Mouse (Mus musculus) lung, embryonic 16.5 days (tissue): Measurements from ENCODE around the gene Zfp683. TPM values are rescaled to one million over a fixed set of nuclear protein-coding genes. Genes with fewer than 3 reads are reported as not detected.
A peak's percentile ranks its signal among the peaks of the same experiment; 100 is the strongest.

Experiments
- ATAC-seq: fragments of 200-750 bp; cut with Nextera tagmentation; 2 replicates; pipeline ENCODE4 v1.8.0; 2017; ENCODE audit warnings: low read depth, mild to moderate bottlenecking, moderate library complexity
- H3K27ac ChIP-seq: fragments of 300-500 bp; sonication (generic); 2 replicates; pipeline ENCODE4 v1.5.1; 2014; ENCODE audit warnings: mild to moderate bottlenecking, control low read depth, low read length
- H3K27me3 ChIP-seq: fragments of 300-500 bp; sonication (generic); 2 replicates; pipeline ENCODE4 v1.6.1; 2014; ENCODE audit warnings: low read depth, low read length, mixed read lengths; ENCODE audit not compliant: control insufficient read depth, insufficient read depth
- H3K36me3 ChIP-seq: fragments of 300-500 bp; sonication (generic); 2 replicates; pipeline ENCODE4 v1.6.1; 2014; ENCODE audit warnings: low read length; ENCODE audit not compliant: control insufficient read depth, insufficient read depth
- H3K4me1 ChIP-seq: fragments of 300-500 bp; sonication (generic); replicated peaks from 2 replicates; pipeline ENCODE4 v1.6.1; 2014; ENCODE audit warnings: low read length, mixed read lengths; ENCODE audit not compliant: control insufficient read depth, insufficient read depth
- H3K4me2 ChIP-seq: fragments of 300-500 bp; sonication (generic); 2 replicates; pipeline ENCODE4 v1.6.1; 2014; ENCODE audit warnings: low read depth, low read length, control low read depth
- H3K4me3 ChIP-seq: fragments of 300-500 bp; sonication (generic); 2 replicates; pipeline ENCODE4 v1.5.1; 2014; ENCODE audit warnings: mild to moderate bottlenecking, low read length, control low read depth
- H3K9ac ChIP-seq: fragments of 300-500 bp; sonication (generic); 2 replicates; pipeline ENCODE4 v1.6.1; 2014; ENCODE audit warnings: low read length, control low read depth
- H3K9me3 ChIP-seq: fragments of 300-500 bp; sonication (generic); 2 replicates; pipeline ENCODE4 v1.6.1; 2016; ENCODE audit warnings: low read length; ENCODE audit not compliant: control insufficient read depth
- WGBS: fragments of 180-500 bp; shearing (Covaris S2); extraction: QIAGEN DNeasy Blood & Tissue Kit; methylation state at CpG from one replicate; pipeline ENCODE4 v1.1.7; 2014; 5-methylcytosine and 5-hydroxymethylcytosine counted together
- polyA plus RNA-seq: library from polyadenylated mRNA; unstranded; fragments of >200 nt; fragmentation: Nextera tagmentation; extraction: Ambion mirVana; gene quantifications from 2 replicates; pipeline ENCODE4 v1.2.1, GENCODE M21; 2015

Gene Zfp683
- polyA plus RNA-seq, 1 experiment from 2014 or later, result not detected

- 51% methylated on average over 18 of the region's 18 CpGs for WGBS
- Histone ChIP-seq H3K27ac (no peak overlapping the region), H3K9me3 (no peaks in the 10 kb centered on the region), H3K4me2 (no peak overlapping the region), H3K36me3 (no peaks in the 10 kb centered on the region), H3K4me3 (no peak overlapping the region), H3K4me1 (peaks cover 2% of the 10 kb centered on the region; the same call in 1 of the 2 replicates), H3K27me3 (no peaks in the 10 kb centered on the region), H3K9ac (no peak overlapping the region; the same call in 1 of the 2 replicates)
- no peak for ATAC-seq
Observed at GRCm38 (mm10) chr4:134061166-134061830, 7.7 kb downstream of the Zfp683 start.

GRCm38 (mm10) chr4:134061944-134062446 is 8.4 kb downstream of the Zfp683 start:
- Histone ChIP-seq H3K9ac (no peak overlapping the region), H3K9me3 (no peaks in the 10 kb centered on the region), H3K4me1 (peaks cover 2% of the 10 kb centered on the region; the same call in 1 of the 2 replicates), H3K36me3 (no peaks in the 10 kb centered on the region), H3K27me3 (no peaks in the 10 kb centered on the region), H3K27ac (no peak overlapping the region), H3K4me2 (no peak overlapping the region), H3K4me3 (no peak overlapping the region)
- peak; percentile 39; the same call in 1 of the 2 replicates for ATAC-seq
- WGBS, result 46% methylated on average over 8 of the region's 8 CpGs

GRCm38 (mm10) chr4:134062561-134062960 is 8.9 kb downstream of the Zfp683 start:
- no peaks in the 10 kb centered on the region for H3K36me3 ChIP-seq
- H3K4me2 ChIP-seq, result no peak overlapping the region
- WGBS, result 49% methylated on average over 8 of the region's 8 CpGs
- no peaks in the 10 kb centered on the region for H3K9me3 ChIP-seq
- H3K4me1 ChIP-seq, result peaks cover 2% of the 10 kb centered on the region; the same call in 1 of the 2 replicates
- H3K9ac ChIP-seq, result no peak overlapping the region
- H3K27ac ChIP-seq, result no peak overlapping the region
- no peaks in the 10 kb centered on the region for H3K27me3 ChIP-seq
- ATAC-seq, result no peak
- no peak overlapping the region for H3K4me3 ChIP-seq

GRCm38 (mm10) chr4:134065431-134066004 is 11.9 kb downstream of the Zfp683 start:
- Histone ChIP-seq H3K4me2 (peak overlapping the region; percentile 51), H3K36me3 (no peaks in the 10 kb centered on the region), H3K9ac (peak overlapping the region; percentile 35; the same call in 1 of the 2 replicates), H3K9me3 (no peaks in the 10 kb centered on the region), H3K27me3 (no peaks in the 10 kb centered on the region), H3K4me1 (peaks cover 2% of the 10 kb centered on the region; the same call in 1 of the 2 replicates), H3K4me3 (peak overlapping the region; percentile 35), H3K27ac (no peak overlapping the region)
- peak; percentile 78 for ATAC-seq
- 15% methylated on average over 23 of the region's 23 CpGs for WGBS

DNA sequence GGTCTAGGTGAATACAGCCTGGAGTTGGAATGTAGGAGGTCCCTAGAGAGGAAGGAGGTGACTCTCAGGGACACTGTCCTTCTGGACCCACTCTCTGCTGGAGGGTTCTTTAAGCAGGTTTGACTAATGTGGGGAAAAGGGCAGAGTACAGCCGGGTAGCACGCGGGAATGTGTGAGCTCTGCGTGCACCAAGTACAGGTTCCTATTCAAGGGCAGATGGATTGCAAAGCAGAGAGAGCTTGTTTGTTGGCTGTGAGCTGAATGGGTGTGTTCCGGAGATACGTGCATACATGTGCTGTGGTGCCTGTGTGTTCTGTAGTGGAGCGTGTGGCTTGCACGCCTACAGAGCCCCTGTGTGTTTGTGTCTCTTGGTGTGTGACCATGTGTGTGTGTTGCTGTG is 13.7 kb downstream of the Zfp683 start:
- no peaks in the 10 kb centered on the region for H3K27me3 ChIP-seq
- no peak for ATAC-seq
- H3K4me2 ChIP-seq, result no peak overlapping the region
- no peak overlapping the region for H3K27ac ChIP-seq
- no peak overlapping the region for H3K4me3 ChIP-seq
- H3K4me1 ChIP-seq, result peaks cover 2% of the 10 kb centered on the region; the same call in 1 of the 2 replicates
- WGBS, result 74% methylated on average over 8 of the region's 8 CpGs
- no peaks in the 10 kb centered on the region for H3K36me3 ChIP-seq
- H3K9me3 ChIP-seq, result no peaks in the 10 kb centered on the region
- H3K9ac ChIP-seq, result no peak overlapping the region

GRCm38 (mm10) chr4:134067833-134068544 is 14.4 kb downstream of the Zfp683 start:
- peak; percentile 43 for ATAC-seq
- Histone ChIP-seq H3K4me2 (no peak overlapping the region), H3K36me3 (no peaks in the 10 kb centered on the region), H3K27me3 (no peaks in the 10 kb centered on the region), H3K27ac (no peak overlapping the region), H3K4me1 (peaks cover 2% of the 10 kb centered on the region; the same call in 1 of the 2 replicates), H3K4me3 (no peak overlapping the region), H3K9me3 (no peaks in the 10 kb centered on the region), H3K9ac (no peak overlapping the region)
- 72% methylated on average over 7 of the region's 7 CpGs for WGBS

DNA sequence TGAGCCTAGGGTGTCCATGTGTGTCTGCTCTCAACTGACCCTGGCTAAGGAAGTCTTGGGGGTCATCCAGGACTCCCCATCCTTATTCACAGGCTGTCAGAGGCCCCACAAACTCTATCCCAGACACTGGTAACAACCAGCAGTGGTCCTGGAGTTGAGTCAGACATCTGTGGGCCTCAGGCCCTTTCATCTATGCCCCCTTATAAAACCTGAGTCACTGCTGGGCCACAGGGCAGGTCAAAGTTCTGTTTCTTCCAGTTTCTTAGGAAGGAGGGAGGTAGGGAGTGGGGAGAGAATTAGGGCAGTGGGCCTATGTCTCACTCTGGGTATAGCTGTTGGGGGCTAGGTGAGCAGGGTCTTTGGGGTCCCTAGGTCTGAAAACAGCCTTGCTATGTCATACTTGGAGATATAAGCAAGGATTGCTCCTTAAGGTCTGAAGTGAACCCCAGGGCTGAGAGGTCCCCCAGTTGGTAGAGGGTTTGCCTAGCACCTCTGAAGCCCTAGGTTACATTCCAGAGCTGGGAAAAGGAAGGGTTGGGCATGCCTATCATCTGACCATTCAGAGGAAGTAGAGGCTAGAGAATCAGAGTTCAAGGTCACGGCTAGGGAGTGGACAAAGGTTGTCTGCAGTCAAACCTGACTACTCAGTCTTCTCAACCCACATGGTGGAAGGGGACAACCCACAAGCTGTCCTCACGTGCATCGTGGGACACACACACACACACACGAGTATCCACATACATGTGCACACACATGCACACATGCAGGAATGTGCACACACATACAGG is 15.3 kb downstream of the Zfp683 start:
- WGBS, result 85% methylated on average over 4 of the region's 4 CpGs
- H3K9ac ChIP-seq, result no peak overlapping the region
- no peaks in the 10 kb centered on the region for H3K9me3 ChIP-seq
- H3K27me3 ChIP-seq, result no peaks in the 10 kb centered on the region
- no peak for ATAC-seq
- no peaks in the 10 kb centered on the region for H3K36me3 ChIP-seq
- no peak overlapping the region for H3K4me2 ChIP-seq
- no peak overlapping the region for H3K27ac ChIP-seq
- no peak overlapping the region for H3K4me3 ChIP-seq
- peaks cover 2% of the 10 kb centered on the region; the same call in 1 of the 2 replicates for H3K4me1 ChIP-seq

- Histone ChIP-seq H3K36me3 (no peaks in the 10 kb centered on the region), H3K27ac (no peak overlapping the region), H3K4me2 (no peak overlapping the region), H3K27me3 (no peaks in the 10 kb centered on the region), H3K9me3 (no peaks in the 10 kb centered on the region), H3K9ac (no peak overlapping the region), H3K4me3 (no peak overlapping the region), H3K4me1 (peaks cover 7% of the 10 kb centered on the region; the same call in 1 of the 2 replicates)
- peak; percentile 48 for ATAC-seq
- 6% methylated on average over 3 of the region's 3 CpGs for WGBS
Observed at GRCm38 (mm10) chr4:134078694-134079093, 25.1 kb downstream of the Zfp683 start.
